Mouse (Mus musculus): Measurements from ENCODE around the gene Spag9.

Spag9 gene

GRCm38 (mm10) chr11:93995720-93996305 is at the start of gene Spag9:
Gene Spag9, plus strand, starts transcription at chr11:93996091.
- peak; percentile 93 for DNase-seq (ENCODE audit: low spot score)

- DNase-seq (ENCODE audit: low spot score) = no peak
Measured at GRCm38 (mm10) chr11:93948887-93949567, 46.9 kb upstream of the Spag9 start.

- DNase-seq (ENCODE audit: low spot score) = no peak
Measured at GRCm38 (mm10) chr11:93950045-93950444, 45.8 kb upstream of the Spag9 start.

GRCm38 (mm10) chr11:93952376-93952775 is 43.5 kb upstream of the Spag9 start:
- no peak for DNase-seq (ENCODE audit: low spot score)

- no peak for DNase-seq (ENCODE audit: low spot score)
Measured at GRCm38 (mm10) chr11:93954738-93955255, 41.1 kb upstream of the Spag9 start.

- peak; percentile 91 for DNase-seq (ENCODE audit: low spot score)
Measured at GRCm38 (mm10) chr11:93955256-93956150, 40.4 kb upstream of the Spag9 start.

- no peak for DNase-seq (ENCODE audit: low spot score)
Measured at GRCm38 (mm10) chr11:93956159-93956558, 39.7 kb upstream of the Spag9 start, which contains the start of gene Nme2. Gene Nme2, minus strand, starts transcription at chr11:93956259.

- no peak for DNase-seq (ENCODE audit: low spot score)
Measured at GRCm38 (mm10) chr11:93957031-93957555, 38.8 kb upstream of the Spag9 start.

GRCm38 (mm10) chr11:93957746-93958145 is 38.1 kb upstream of the Spag9 start:
- no peak for DNase-seq (ENCODE audit: low spot score)

GRCm38 (mm10) chr11:93961482-93961881 is 34.4 kb upstream of the Spag9 start:
- no peak for DNase-seq (ENCODE audit: low spot score)

GRCm38 (mm10) chr11:93963013-93963412 is 32.9 kb upstream of the Spag9 start:
- no peak for DNase-seq (ENCODE audit: low spot score)

- DNase-seq (ENCODE audit: low spot score) = no peak
Measured at GRCm38 (mm10) chr11:93965391-93965790, 30.5 kb upstream of the Spag9 start.

- no peak for DNase-seq (ENCODE audit: low spot score)
Measured at GRCm38 (mm10) chr11:93967381-93967780, 28.5 kb upstream of the Spag9 start.

GRCm38 (mm10) chr11:93968005-93968847 is 27.7 kb upstream of the Spag9 start, which contains the start of the genes Gm20390 and Nme1:
Gene Gm20390, minus strand, starts transcription at chr11:93968293.
Gene Nme1, minus strand, starts transcription at chr11:93968521.
- peak; percentile 94 for DNase-seq (ENCODE audit: low spot score)

- no peak for DNase-seq (ENCODE audit: low spot score)
Measured at GRCm38 (mm10) chr11:93968848-93969128, 27.1 kb upstream of the Spag9 start.

GRCm38 (mm10) chr11:93969171-93969570 is 26.7 kb upstream of the Spag9 start:
- no peak for DNase-seq (ENCODE audit: low spot score)

- DNase-seq (ENCODE audit: low spot score) = no peak
Measured at GRCm38 (mm10) chr11:93969799-93970198, 26.1 kb upstream of the Spag9 start.

- no peak for DNase-seq (ENCODE audit: low spot score)
Measured at GRCm38 (mm10) chr11:93972951-93973350, 22.9 kb upstream of the Spag9 start.

- no peak for DNase-seq (ENCODE audit: low spot score)
Measured at GRCm38 (mm10) chr11:93979502-93980049, 16.3 kb upstream of the Spag9 start.

- no peak for DNase-seq (ENCODE audit: low spot score)
Measured at GRCm38 (mm10) chr11:93984619-93985018, 11.3 kb upstream of the Spag9 start.

- no peak for DNase-seq (ENCODE audit: low spot score)
Measured at GRCm38 (mm10) chr11:93985265-93985664, 10.6 kb upstream of the Spag9 start.

All from testis, postnatal 14 days (tissue).